Comparison of ENCODE assay signal across 8 mouse cellular contexts in genomic region chr17:6430410-6431001, GRCm38 (mm10). TPM values are rescaled to one million over a fixed set of nuclear protein-coding genes. Genes with fewer than 3 reads are reported as not detected.
A peak's percentile ranks its signal among the peaks of the same experiment; 100 is the strongest.
DNase-seq lines count a peak whose midpoint lies in the region; ATAC-seq and TF ChIP-seq lines count a peak whose summit lies in the region.
"Not testable (repeated sequence)": the region's sequence is repeated elsewhere in the genome, so short reads cannot be mapped to it uniquely, and the experiment has no call there.

No protein-coding gene starts in this region.

- H3K9me3 ChIP-seq in MEL (replicated peaks; ENCODE audit: insufficient read depth, low read length); embryonic facial prominence, embryonic 12.5 days; forebrain, postnatal 0 days (ENCODE audit: low read length); hindbrain, embryonic 11.5 days (ENCODE audit: control insufficient read depth, low read length); kidney, postnatal 0 days (replicated peaks; ENCODE audit: low read length); liver, embryonic 16.5 days (replicated peaks; ENCODE audit: control insufficient read depth, low read length); midbrain, embryonic 13.5 days; stomach, embryonic 14.5 days (ENCODE audit: control insufficient read depth, low read depth, low read length): not testable (repeated sequence)

- peak overlapping the region; percentile 54 for H3K4me2 ChIP-seq in embryonic facial prominence, embryonic 12.5 days (replicated peaks)
- H3K4me2 ChIP-seq in forebrain, postnatal 0 days (ENCODE audit: low read depth): peak overlapping the region; percentile 53
- peak overlapping the region; percentile 42 for H3K4me2 ChIP-seq in hindbrain, embryonic 11.5 days (replicated peaks; ENCODE audit: low read depth, low read length)
- H3K4me2 ChIP-seq in kidney, postnatal 0 days (ENCODE audit: low read length): peak overlapping the region; percentile 56
- H3K4me2 ChIP-seq in liver, embryonic 16.5 days (ENCODE audit: low read depth, low read length): peak overlapping the region; percentile 70
- H3K4me2 ChIP-seq in midbrain, embryonic 13.5 days (replicated peaks): peak overlapping the region; percentile 57
- peak overlapping the region; percentile 37 for H3K4me2 ChIP-seq in stomach, embryonic 14.5 days (replicated peaks; ENCODE audit: low read depth, low read length)

- not testable (repeated sequence) for DNase-seq in MEL (ENCODE audit: low read depth, low spot score); forebrain, postnatal 0 days; hindbrain, embryonic 11.5 days (ENCODE audit: low spot score); kidney, postnatal 0 days (ENCODE audit: low spot score)

- 0 out of 4 replicates have a peak, but pooled peaks of 1 of the 2 experiments have one; percentile 18 for TF ChIP-seq POLR2A in MEL (IDR thresholded peaks at IDR 0.05; ENCODE audit: control insufficient read depth in 1 of 2, insufficient read depth in 1 of 2, low read depth in 1 of 2, low read length in 2 of 2, poor library complexity in 1 of 2)

- H3K9ac ChIP-seq in MEL (ENCODE audit: control insufficient read depth, low read depth, low read length, poor library complexity, severe bottlenecking): peak overlapping the region; percentile 69
- H3K9ac ChIP-seq in embryonic facial prominence, embryonic 12.5 days: peak overlapping the region; percentile 65
- peak overlapping the region; percentile 60 for H3K9ac ChIP-seq in forebrain, postnatal 0 days
- H3K9ac ChIP-seq in hindbrain, embryonic 11.5 days (ENCODE audit: low read depth, low read length): peak overlapping the region; percentile 35
- peak overlapping the region; percentile 56 for H3K9ac ChIP-seq in kidney, postnatal 0 days (ENCODE audit: low read depth, low read length)
- peak overlapping the region; percentile 61 for H3K9ac ChIP-seq in liver, embryonic 16.5 days (ENCODE audit: low read depth, low read length)
- peak overlapping the region; percentile 67 for H3K9ac ChIP-seq in midbrain, embryonic 13.5 days (replicated peaks)
- not testable (repeated sequence) for H3K9ac ChIP-seq in stomach, embryonic 14.5 days (replicated peaks; ENCODE audit: low read depth, low read length)

- TF ChIP-seq CTCF in MEL (IDR thresholded peaks at IDR 0.05 in 2 of 3, conservative IDR thresholded peaks at IDR 0.05 in 1 of 3; ENCODE audit: control insufficient read depth in 1 of 3, insufficient read depth in 1 of 3, low read depth in 2 of 3, low read length in 3 of 3, poor library complexity in 1 of 3, severe bottlenecking in 1 of 3); forebrain, postnatal 0 days (IDR thresholded peaks at IDR 0.05; ENCODE audit: low read depth); kidney, postnatal 0 days (IDR thresholded peaks at IDR 0.05; ENCODE audit: low read depth): not testable (repeated sequence)

- not testable (repeated sequence) for H3K79me2 ChIP-seq in MEL (ENCODE audit: control insufficient read depth, insufficient read depth, low read length, poor library complexity)

- not testable (repeated sequence) for H3K27me3 ChIP-seq in MEL (ENCODE audit: control insufficient read depth in 1 of 2, insufficient read depth in 2 of 2, low read length in 2 of 2); embryonic facial prominence, embryonic 12.5 days; forebrain, postnatal 0 days (ENCODE audit: insufficient read depth, low read length); hindbrain, embryonic 11.5 days (ENCODE audit: control insufficient read depth, insufficient read depth, low read length); kidney, postnatal 0 days (ENCODE audit: insufficient read depth, low read length); liver, embryonic 16.5 days (ENCODE audit: control insufficient read depth, insufficient read depth, low read depth, low read length); midbrain, embryonic 13.5 days; stomach, embryonic 14.5 days (ENCODE audit: control insufficient read depth, insufficient read depth, low read length)

- H3K4me3 ChIP-seq in MEL (ENCODE audit: control insufficient read depth in 1 of 2, insufficient read depth in 1 of 2, low read depth in 2 of 2, low read length in 2 of 2): peak overlapping the region; percentile 66 to 69
- peak overlapping the region; percentile 47 for H3K4me3 ChIP-seq in embryonic facial prominence, embryonic 12.5 days
- H3K4me3 ChIP-seq in forebrain, postnatal 0 days (ENCODE audit: low read depth, low read length): peak overlapping the region; percentile 49
- H3K4me3 ChIP-seq in hindbrain, embryonic 11.5 days (ENCODE audit: low read depth, low read length): peak overlapping the region; percentile 41
- H3K4me3 ChIP-seq in kidney, postnatal 0 days (replicated peaks; ENCODE audit: low read depth, low read length): peak overlapping the region; percentile 54
- peak overlapping the region; percentile 64 for H3K4me3 ChIP-seq in liver, embryonic 16.5 days (ENCODE audit: low read depth, low read length)
- H3K4me3 ChIP-seq in midbrain, embryonic 13.5 days (replicated peaks): peak overlapping the region; percentile 39
- peak overlapping the region; percentile 41 for H3K4me3 ChIP-seq in stomach, embryonic 14.5 days (ENCODE audit: low read depth, low read length)

- not testable (repeated sequence) for TF ChIP-seq RAD21 in MEL (IDR thresholded peaks at IDR 0.05; ENCODE audit: low read depth, low read length)

- H3K36me3 ChIP-seq in MEL (ENCODE audit: control insufficient read depth in 1 of 2, insufficient read depth in 2 of 2, low read length in 2 of 2); forebrain, postnatal 0 days (ENCODE audit: insufficient read depth); hindbrain, embryonic 11.5 days (ENCODE audit: control insufficient read depth, insufficient read depth, low read length); kidney, postnatal 0 days (ENCODE audit: insufficient read depth, low read length); liver, embryonic 16.5 days (ENCODE audit: control insufficient read depth, insufficient read depth); stomach, embryonic 14.5 days (ENCODE audit: control insufficient read depth, insufficient read depth, low read length): not testable (repeated sequence)
- peaks cover 14% of the 10 kb centered on the region; the same call in 1 of the 2 replicates for H3K36me3 ChIP-seq in embryonic facial prominence, embryonic 12.5 days
- H3K36me3 ChIP-seq in midbrain, embryonic 13.5 days: peaks cover 21% of the 10 kb centered on the region

- TF ChIP-seq EP300 in MEL (IDR thresholded peaks at IDR 0.05; ENCODE audit: low read depth in 1 of 2, low read length in 2 of 2): not testable (repeated sequence)

- H3K27ac ChIP-seq in MEL (ENCODE audit: control insufficient read depth, low read depth, low read length): peak overlapping the region; percentile 52; the same call in 1 of the 2 replicates
- H3K27ac ChIP-seq in embryonic facial prominence, embryonic 12.5 days: peak overlapping the region; percentile 4; the same call in 1 of the 2 replicates
- H3K27ac ChIP-seq in forebrain, postnatal 0 days (ENCODE audit: low read depth, low read length): peak overlapping the region; percentile 80
- not testable (repeated sequence) for H3K27ac ChIP-seq in hindbrain, embryonic 11.5 days (ENCODE audit: low read depth, low read length); kidney, postnatal 0 days; stomach, embryonic 14.5 days (ENCODE audit: low read length)
- H3K27ac ChIP-seq in liver, embryonic 16.5 days (ENCODE audit: low read length): peak overlapping the region; percentile 63
- peak overlapping the region; percentile 76 for H3K27ac ChIP-seq in midbrain, embryonic 13.5 days

- not testable (repeated sequence) for ATAC-seq in embryonic facial prominence, embryonic 12.5 days (ENCODE audit: insufficient number of reproducible peaks, insufficient read depth, low FRiP score, low TSS enrichment)
- peak; percentile 30 for ATAC-seq in forebrain, postnatal 0 days
- peak; percentile 53 for ATAC-seq in hindbrain, embryonic 11.5 days (ENCODE audit: low FRiP score)
- 0 out of 2 replicates have a peak, but pooled peaks have one; percentile 11 for ATAC-seq in kidney, postnatal 0 days (replicated peaks; ENCODE audit: low FRiP score, low read depth)
- peak; percentile 35 for ATAC-seq in liver, embryonic 16.5 days (ENCODE audit: low read depth)
- ATAC-seq in midbrain, embryonic 13.5 days: peak; percentile 46
- 0 out of 2 replicates have a peak, but pooled peaks have one; percentile 48 for ATAC-seq in stomach, embryonic 14.5 days (ENCODE audit: insufficient number of reproducible peaks, insufficient read depth, low FRiP score, low read depth)

- 12% methylated on average over 9 of the region's 9 CpGs for WGBS in embryonic facial prominence, embryonic 12.5 days
- 3% methylated on average over 8 of the region's 9 CpGs for WGBS in forebrain, postnatal 0 days
- WGBS in hindbrain, embryonic 11.5 days: 9% methylated on average over 8 of the region's 9 CpGs
- under 1% methylated on average over 6 of the region's 9 CpGs for WGBS in kidney, postnatal 0 days
- 2% methylated on average over 8 of the region's 9 CpGs for WGBS in liver, embryonic 16.5 days (ENCODE audit: insufficient replicate concordance)
- 10% methylated on average over 9 of the region's 9 CpGs for WGBS in midbrain, embryonic 13.5 days
- WGBS in stomach, embryonic 14.5 days: 1% methylated on average over 6 of the region's 9 CpGs

- H3K4me1 ChIP-seq in MEL (ENCODE audit: control insufficient read depth in 1 of 2, insufficient read depth in 2 of 2, low read length in 2 of 2); embryonic facial prominence, embryonic 12.5 days; forebrain, postnatal 0 days (ENCODE audit: insufficient read depth); hindbrain, embryonic 11.5 days (replicated peaks; ENCODE audit: control insufficient read depth, insufficient read depth, low read length); kidney, postnatal 0 days (replicated peaks; ENCODE audit: insufficient read depth, low read length); liver, embryonic 16.5 days (ENCODE audit: control insufficient read depth, low read depth, low read length); stomach, embryonic 14.5 days (ENCODE audit: control insufficient read depth, insufficient read depth, low read length): not testable (repeated sequence)
- H3K4me1 ChIP-seq in midbrain, embryonic 13.5 days (replicated peaks): peaks cover 20% of the 10 kb centered on the region

RNA-seq across cellular contexts. Expression of gene Dynlt1b, which starts 0.6 kb away (rescaled TPM):
- total RNA-seq in MEL (2012; rRNA removed): 162 and 184 TPM in 2 replicates
- polyA plus RNA-seq in MEL (2012; ENCODE audit: insufficient read depth in 1 of 2, insufficient read length in 2 of 2, low read depth in 1 of 2, low replicate concordance in 2 of 2, missing spikeins in 1 of 2): 100 to 1,000 TPM in 1 of 2 experiments, not detected in 1; 263 TPM
- polyA plus RNA-seq in embryonic facial prominence, embryonic 12.5 days (2016; fragmentation: Nextera tagmentation; extraction: Ambion mirVana): 511 and 553 TPM in 2 replicates
- 431 and 543 TPM in 2 replicates for total RNA-seq in forebrain, postnatal 0 days (2014; rRNA removed)
- polyA plus RNA-seq in forebrain, postnatal 0 days (2015; fragmentation: Nextera tagmentation; extraction: Ambion mirVana): 1,167 and 1,337 TPM in 2 replicates
- 838 and 876 TPM in 2 replicates for polyA plus RNA-seq in hindbrain, embryonic 11.5 days (2014; fragmentation: Nextera tagmentation; extraction: Ambion mirVana)
- 569 and 632 TPM in 2 replicates for polyA plus RNA-seq in kidney, postnatal 0 days (2015; fragmentation: Nextera tagmentation; extraction: Ambion mirVana)
- polyA plus RNA-seq in liver, embryonic 16.5 days (2015; fragmentation: Nextera tagmentation; extraction: Ambion mirVana): 198 and 205 TPM in 2 replicates
- polyA plus RNA-seq in midbrain, embryonic 13.5 days (2015; fragmentation: Nextera tagmentation; extraction: Ambion mirVana): 1,193 and 1,210 TPM in 2 replicates
- 610 and 627 TPM in 2 replicates for polyA plus RNA-seq in stomach, embryonic 14.5 days (2014; fragmentation: Nextera tagmentation; extraction: Ambion mirVana)
